Mouse (Mus musculus) c-Kit-positive CD71-positive TER-119-negative erythroid progenitor cells, embryonic 14.5 days (primary cell): Measurements from ENCODE around the gene A430033K04Rik.

Experiments used
- DNase-seq: peaks from one replicate; pipeline ENCODE4 v3.0.0-alpha.2; 2013; ENCODE audit warnings: low read depth

A430033K04Rik gene

GRCm38 (mm10) chr5:138697466-138697865, 74.8 kb downstream of the A430033K04Rik start:
- no peak for DNase-seq
